Mouse (Mus musculus): ENCODE results near the gene Togaram2.

DNA sequence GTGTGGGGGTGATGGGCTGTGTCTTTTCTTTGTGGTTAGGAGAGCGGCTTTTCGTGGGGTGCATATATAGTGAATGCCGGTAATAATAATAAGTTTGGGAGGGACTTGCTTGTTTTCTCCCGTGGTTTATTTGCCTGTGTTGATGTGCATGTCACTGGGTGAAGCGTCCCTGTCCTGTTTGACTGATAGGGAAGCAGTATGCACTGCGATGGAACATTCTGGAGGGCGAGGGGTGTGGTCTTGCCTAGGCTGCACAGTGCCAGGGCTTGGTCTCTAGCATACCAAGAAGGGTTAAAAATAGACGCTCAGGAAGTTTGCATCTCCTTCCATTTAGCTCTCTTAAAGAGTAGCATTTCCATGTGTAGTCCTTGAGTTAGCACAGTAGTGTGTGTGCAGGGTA lies 36.3 kb upstream of the Togaram2 start:
- TF ChIP-seq ZC3H11A (IDR thresholded peaks at IDR 0.05; ENCODE audit: borderline replicate concordance, low read depth, low read length) = no peak
- no peak for TF ChIP-seq CHD2 (IDR thresholded peaks at IDR 0.05; ENCODE audit: low read depth, low read length)
